Mouse (Mus musculus) bone marrow, adult 2 months (tissue): Measurements from ENCODE around the gene Gins2. TPM values are rescaled to one million over a fixed set of nuclear protein-coding genes. Genes with fewer than 3 reads are reported as not detected.

Source experiments
- H3K27ac ChIP-seq: fragments of 200-500 bp; 2 replicates; pipeline ENCODE4 v1.5.1; 2012; ENCODE audit warnings: low read depth, mild to moderate bottlenecking, control low read depth, inconsistent platforms, low read length; ENCODE audit not compliant: control insufficient read depth, poor library complexity, insufficient read depth
- H3K4me1 ChIP-seq: fragments of 200-500 bp; 2 replicates; pipeline ENCODE4 v1.6.1; 2011; ENCODE audit warnings: low read length; ENCODE audit not compliant: control insufficient read depth, insufficient read depth
- H3K4me3 ChIP-seq: fragments of 200-500 bp; replicated peaks from 2 replicates; pipeline ENCODE3; 2011; ENCODE audit warnings: mild to moderate bottlenecking, low read depth, low read length, control low read depth; ENCODE audit not compliant: control insufficient read depth
- CTCF ChIP-seq: fragments of 200-500 bp; IDR thresholded peaks from 2 replicates; pipeline ENCODE4 v1.5.1; 2011; ENCODE audit warnings: low read length, control low read depth; ENCODE audit not compliant: control insufficient read depth, insufficient read depth
- POLR2A ChIP-seq: fragments of 200-500 bp; IDR thresholded peaks from 2 replicates; pipeline ENCODE4 v1.6.1; 2011; ENCODE audit warnings: low read depth, mild to moderate bottlenecking, control low read depth, low read length, borderline replicate concordance; ENCODE audit not compliant: control insufficient read depth
- WGBS: fragments of 180-500 bp; shearing (Covaris S2); methylation state at CpG from one replicate; pipeline ENCODE4 v1.1.7; 2018; 5-methylcytosine and 5-hydroxymethylcytosine counted together
- polyA plus RNA-seq: library from polyadenylated mRNA; stranded (reverse); fragments of >200 nt; gene quantifications from 2 replicates; pipeline ENCODE4 v1.2.4, GENCODE M21; 2011; ENCODE audit warnings: low replicate concordance; ENCODE audit not compliant: missing spikeins, insufficient read depth, insufficient read length

The Gins2 gene
- polyA plus RNA-seq, 1 experiment, result 20.0 TPM

- WGBS, result 5% methylated on average over 6 of the region's 6 CpGs
- H3K4me1 ChIP-seq, result peaks cover 11% of the 10 kb centered on the region
- no peak for TF ChIP-seq CTCF
- TF ChIP-seq POLR2A, result no peak
- H3K27ac ChIP-seq, result peak overlapping the region; percentile 90
- peak overlapping the region; percentile 70 for H3K4me3 ChIP-seq
Observed at GRCm38 (mm10) chr8:120539381-120539774, 49.7 kb downstream of the Gins2 start.

DNA sequence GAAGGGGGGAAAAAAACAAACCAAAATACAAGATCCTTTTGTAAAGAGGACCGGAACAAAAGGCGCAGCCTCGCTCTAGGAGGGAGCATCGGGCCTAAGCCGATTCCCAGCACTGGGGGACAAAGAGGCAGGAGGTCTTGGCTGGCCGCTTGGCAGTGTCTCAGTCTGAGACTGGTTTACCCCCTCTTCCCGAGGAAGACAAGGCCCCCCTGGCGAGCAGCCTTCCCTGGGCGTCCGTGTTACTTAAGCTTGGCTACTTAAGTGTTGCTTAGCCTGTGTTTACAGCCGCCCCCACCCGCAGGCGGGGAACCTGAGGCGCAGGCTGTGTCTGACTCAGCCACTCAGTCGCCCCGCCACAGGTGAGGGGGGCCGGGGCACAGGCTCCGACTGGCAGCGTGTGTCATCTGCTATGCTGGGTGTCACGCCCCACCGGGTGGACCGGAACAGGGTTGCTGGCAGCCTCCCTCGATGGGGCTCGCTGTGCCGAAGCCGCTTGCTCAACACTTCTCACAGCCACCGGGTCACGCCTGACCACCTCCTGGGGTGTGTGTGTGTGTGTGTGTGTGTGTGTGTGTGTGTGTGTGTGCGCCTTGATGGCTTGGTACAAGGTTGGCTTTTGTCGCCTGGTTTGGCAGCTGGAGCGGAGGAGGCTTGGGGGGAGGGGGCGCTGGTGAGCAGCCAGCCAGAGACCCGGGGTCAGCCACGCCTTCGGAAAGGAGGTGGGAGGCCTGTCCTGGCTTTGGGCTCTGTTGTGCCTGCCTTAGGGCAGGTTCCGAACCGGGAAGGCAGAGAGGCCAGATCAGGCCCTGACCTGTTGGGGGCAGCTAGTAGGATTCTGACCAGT is 50.5 kb downstream of the Gins2 start:
- under 1% methylated on average over 37 of the region's 37 CpGs for WGBS
- H3K4me3 ChIP-seq, result peak overlapping the region; percentile 70
- TF ChIP-seq POLR2A (peak; percentile 83; the same call in 1 of the 2 replicates), CTCF (no peak; the same call in 1 of the 2 replicates)
- H3K27ac ChIP-seq, result peak overlapping the region; percentile 90
- H3K4me1 ChIP-seq, result peaks cover 11% of the 10 kb centered on the region

DNA sequence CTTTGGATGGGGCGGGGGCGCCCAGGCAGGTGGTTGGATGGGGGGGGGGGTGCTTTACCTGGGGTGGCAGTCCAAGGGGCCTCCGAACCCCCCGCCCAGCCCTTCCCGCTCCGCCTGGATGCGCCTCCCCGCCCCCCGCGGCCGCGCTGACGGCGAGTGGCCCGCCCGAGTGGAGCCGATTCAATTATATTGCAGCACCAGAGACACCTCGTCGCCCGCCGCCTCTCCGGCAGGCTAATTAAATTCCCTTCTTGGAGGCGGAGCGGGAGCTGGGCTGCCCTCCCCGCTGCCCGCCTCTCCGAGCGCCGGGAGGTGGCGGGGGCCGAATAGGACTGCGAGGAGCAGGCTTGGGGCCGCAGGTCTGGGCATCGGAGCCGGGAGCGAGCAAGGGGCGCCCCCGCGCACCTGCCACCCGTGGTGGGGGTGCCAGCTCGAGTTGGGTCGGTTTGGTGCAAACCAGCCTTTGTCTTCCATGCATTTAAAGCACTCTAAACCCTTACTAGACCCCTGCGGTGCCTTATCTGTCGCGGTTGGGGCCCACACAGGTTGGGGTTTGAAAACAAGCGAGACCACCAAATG is 51.2 kb downstream of the Gins2 start:
- Histone ChIP-seq H3K4me3 (peak overlapping the region; percentile 70), H3K27ac (peak overlapping the region; percentile 96), H3K4me1 (peaks cover 11% of the 10 kb centered on the region)
- TF ChIP-seq POLR2A (no peak; the same call in 1 of the 2 replicates), CTCF (no peak)
- under 1% methylated on average over 46 of the region's 46 CpGs for WGBS

- peak overlapping the region; percentile 70 for H3K4me3 ChIP-seq
- WGBS, result under 1% methylated on average over 79 of the region's 79 CpGs
- peaks cover 11% of the 10 kb centered on the region for H3K4me1 ChIP-seq
- TF ChIP-seq POLR2A (peak; percentile 58; the same call in 1 of the 2 replicates), CTCF (no peak)
- H3K27ac ChIP-seq, result peak overlapping the region; percentile 96
Observed at GRCm38 (mm10) chr8:120537207-120537817, 51.8 kb downstream of the Gins2 start.

DNA sequence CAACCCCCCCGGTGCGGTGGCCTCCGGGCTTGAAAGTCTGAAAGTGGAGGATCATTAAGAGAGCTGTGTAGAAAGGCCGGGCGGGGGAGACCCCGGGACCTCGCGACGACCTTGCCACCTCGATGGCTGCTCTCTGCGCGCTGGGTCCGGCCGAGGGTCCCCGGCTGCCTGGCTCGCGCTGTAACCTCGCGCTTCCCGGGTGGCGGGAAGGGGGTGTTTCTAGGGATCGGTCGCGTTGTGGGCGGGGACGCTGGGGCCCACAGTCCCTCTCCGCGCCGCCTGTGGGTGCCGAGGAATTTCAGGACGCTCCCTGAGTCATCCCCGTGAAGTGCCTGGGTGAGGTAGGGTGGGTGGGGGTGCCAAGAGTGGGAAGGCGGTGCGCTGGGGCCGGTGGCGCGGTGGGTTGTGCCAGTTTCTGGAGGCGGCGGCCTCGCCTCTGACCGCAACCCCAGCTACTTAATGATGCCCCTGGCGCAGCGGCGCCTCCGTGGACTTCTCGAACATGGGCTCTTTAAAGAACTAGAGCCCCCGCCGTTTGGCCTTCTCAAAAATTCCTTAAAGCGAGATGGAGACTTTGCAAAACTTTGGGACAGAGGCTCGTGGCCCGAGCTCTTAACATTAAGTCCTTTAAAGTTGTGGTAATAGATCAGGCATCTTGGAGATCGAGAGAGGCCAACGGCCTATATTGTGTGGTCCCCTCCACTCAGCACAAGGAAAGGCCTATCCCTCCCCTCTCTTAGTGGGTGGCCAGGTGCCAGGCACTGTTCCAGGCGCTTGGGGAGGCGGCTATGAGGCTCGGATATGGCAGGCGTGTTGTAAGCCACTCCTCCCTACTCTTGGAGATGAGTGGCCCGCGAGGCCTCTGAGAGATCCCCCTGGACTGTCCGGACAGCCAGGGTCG is 52.5 kb downstream of the Gins2 start:
- Histone ChIP-seq H3K4me3 (peak overlapping the region; percentile 70), H3K4me1 (peaks cover 11% of the 10 kb centered on the region), H3K27ac (peak overlapping the region; percentile 96)
- TF ChIP-seq CTCF (no peak), POLR2A (no peak)
- WGBS, result under 1% methylated on average over 61 of the region's 61 CpGs

GRCm38 (mm10) chr8:120535452-120536305 is 53.4 kb downstream of the Gins2 start:
- H3K4me1 ChIP-seq, result peaks cover 11% of the 10 kb centered on the region
- H3K27ac ChIP-seq, result peak overlapping the region; percentile 96
- WGBS, result 2% methylated on average over 79 of the region's 79 CpGs
- no peak for TF ChIP-seq POLR2A
- TF ChIP-seq CTCF, result no peak
- H3K4me3 ChIP-seq, result peak overlapping the region; percentile 70

DNA sequence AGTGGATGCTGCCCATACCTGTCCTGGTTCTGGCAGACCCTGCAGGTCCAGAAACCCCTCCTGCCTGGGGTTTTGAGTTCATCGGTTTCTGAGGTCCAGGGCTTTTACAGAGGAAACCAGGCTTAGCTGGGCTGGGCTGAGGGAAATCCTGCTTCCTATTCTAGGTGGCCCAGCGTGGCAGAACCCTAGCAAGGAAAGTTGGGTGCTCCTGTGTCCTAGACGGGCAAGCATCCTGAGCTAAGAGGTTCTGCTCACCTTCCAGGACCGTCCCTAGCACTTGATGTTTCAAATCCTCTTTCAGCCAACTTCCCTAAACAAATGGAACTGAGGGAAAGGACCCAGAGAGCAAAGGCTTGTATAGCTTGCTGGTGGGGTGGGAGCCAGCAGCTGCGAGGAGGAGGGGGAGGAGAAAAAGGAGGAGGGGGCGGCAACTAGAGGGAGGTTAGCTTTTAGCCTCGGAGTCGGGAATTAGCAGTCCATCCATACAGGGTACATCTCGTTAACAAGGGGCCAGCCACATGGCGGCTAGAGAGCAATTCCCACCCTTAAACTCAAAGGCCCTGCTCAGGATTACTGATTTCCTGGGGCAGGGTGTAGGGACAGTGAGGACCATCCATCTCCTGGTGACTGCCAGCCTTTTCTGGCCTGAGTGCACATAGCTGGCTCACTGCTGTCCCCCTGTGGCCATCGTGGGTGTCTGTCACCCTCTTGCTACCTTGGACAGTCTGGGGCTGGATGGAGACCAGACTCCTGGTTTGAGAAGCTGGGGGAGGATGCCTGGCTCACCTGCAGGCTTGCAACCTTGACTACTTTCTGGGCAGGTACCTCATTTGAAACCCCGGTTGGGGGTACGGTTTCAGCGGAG is 54.4 kb downstream of the Gins2 start:
- Histone ChIP-seq H3K27ac (no peak overlapping the region), H3K4me1 (peaks cover 7% of the 10 kb centered on the region; the same call in 1 of the 2 replicates), H3K4me3 (peak overlapping the region; percentile 1)
- 22% methylated on average over 14 of the region's 14 CpGs for WGBS
- TF ChIP-seq POLR2A (no peak), CTCF (peak; percentile 100)
